Mouse (Mus musculus) adrenal gland (tissue): ENCODE measurements at regions not wholly inside any gene's neighbourhood (a gene's known extent, or its start where the extent isn't known, plus 50 kb on each side); places are given as distances from the start of the nearest gene placed in this dataset.

Source experiments
- intact Hi-C: fragments of 180-260 bp; cut with DNase I; formaldehyde crosslinking; loops from one replicate; pipeline ENCODE4 v1.15.1; 2025

DNA sequence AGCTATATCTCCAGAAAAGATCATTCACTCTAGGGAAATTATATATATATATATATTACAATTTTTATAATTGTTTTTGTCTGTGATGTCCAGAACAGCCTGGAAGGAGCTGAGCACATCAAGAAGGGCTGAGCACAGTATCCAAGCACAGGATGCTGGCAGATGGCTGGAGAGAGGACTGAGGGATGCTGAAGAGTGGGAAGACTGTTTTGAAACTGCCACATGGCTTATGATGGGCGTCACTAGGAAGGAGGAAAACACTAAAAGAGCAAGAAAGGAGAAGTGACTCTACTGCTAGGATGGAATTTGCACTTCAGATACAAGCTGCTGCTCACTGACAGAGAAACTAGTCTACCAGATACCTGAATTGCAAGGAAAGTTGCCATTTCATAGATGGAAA lies 50.4 kb upstream of the Atg10 start:
- intact Hi-C loops = no loop called here

DNA sequence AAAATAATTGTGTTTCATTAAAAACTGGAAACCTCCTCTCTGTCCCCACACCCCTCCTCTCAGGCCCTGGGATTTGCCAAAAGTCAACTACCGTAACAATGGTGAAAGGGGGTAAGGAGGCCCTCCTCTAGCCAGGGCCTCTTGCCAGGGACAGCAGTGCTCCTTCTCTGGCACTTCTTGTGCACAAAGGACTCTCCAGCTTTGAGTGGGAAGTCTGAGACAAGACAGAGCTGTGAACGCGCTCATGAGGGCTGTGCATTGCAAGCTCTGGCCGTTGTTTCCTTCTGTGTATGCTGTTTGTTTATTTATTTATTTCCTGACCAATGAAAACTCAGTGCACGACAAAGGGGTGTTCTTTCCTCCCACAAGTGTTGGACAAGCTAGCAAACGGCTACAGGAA lies 50.8 kb upstream of the Atg10 start:
- intact Hi-C loops = no loop called here

DNA sequence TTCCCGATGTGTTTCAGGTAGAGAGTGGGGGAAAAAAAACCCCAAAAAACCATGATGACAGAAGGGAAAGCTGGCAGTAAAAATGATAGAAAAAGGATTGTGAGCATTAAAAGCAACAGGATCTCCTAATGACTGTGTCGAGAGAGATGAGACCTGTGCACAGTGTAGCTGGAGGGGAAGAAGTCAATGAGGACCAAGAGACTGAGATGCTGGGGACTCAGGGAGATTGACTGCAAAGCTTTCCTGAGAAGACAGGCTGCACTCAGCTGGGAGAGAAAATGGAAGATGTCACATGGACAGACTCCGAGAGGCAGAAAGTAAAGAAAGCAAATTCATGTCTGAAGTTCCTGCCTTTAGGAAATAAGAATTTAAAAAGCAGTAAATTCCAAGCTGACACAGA lies 55.7 kb upstream of the Atg10 start:
- intact Hi-C loops = no loop called here

DNA sequence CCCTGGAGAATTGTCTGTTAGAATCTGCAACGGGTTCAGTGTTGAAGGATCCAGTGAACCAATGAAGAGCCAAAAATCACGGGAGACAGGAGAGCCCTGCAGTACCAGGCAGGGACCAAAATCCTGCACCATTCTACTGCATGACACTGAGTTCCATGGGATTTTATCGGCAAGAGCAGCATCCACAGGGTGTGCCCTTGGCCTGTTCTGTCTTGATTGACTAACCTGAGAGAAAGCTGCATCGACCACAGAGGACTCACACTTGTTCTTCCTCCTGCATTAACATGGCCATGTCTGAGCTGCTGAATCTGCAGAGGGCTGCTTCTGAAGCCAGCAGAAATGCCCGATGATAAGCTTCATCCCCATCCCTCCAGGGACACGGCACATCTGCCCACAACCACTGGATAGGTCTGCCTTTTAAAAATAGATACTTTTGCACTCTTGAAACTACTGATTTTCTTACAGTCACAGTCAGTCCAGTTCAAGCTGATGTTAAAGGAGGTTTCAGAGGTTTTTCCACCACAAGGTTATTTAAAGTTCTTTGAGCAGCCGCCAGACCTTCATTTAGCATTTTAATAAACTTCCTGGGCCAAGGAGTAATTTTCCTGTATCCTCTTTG lies 71.9 kb upstream of the Atg10 start:
- intact Hi-C loops = no loop called here

DNA sequence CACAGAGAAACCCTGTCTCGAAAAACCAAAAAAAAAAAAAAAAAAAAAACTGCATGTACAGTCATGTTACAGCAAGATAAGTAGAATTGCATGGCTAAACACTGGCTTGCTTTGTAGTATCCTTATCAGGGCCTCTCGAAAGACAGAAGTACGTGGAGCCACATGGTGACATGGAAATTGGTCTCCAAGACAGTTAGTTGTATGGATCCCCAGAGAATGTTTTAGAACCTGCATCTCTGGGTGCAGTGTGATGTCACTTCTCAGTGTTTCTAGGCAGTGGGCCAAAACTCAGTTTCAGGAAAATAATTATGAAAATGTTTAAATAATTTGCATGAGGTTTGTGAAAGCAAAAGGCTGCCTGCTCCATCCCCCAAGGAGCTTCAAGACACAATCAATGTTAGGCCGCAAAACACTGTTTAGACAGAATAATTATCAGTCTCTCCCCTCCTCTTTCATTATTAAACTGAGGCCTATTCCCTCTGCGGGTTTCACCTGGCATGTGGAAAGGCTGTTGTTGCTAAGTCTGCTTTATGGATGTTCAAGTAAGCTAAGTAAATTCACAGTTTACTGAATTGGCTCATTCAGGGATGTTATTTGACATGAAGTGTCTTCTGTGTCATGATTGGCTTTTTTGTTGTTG lies 72.9 kb upstream of the Atg10 start:
- intact Hi-C loops = no loop called here

DNA sequence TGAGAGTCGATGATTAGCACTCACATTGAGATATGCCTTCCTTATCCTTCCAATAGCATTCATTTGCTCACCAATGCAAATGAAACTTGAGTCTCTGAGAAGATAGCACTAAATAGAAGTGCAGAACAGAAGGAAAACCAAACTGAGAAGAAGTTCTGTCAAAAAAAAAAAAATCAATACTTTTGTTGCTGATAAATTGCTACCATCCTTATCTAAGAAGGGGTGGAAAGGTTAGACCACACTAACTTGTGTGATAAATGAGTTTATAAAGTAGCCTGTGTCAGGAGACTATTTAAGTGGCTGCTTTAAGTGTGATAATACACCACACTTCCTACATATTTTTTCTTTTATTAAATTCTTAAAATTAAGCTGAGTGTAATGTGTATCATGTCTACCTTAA lies 78.1 kb upstream of the Atg10 start:
- intact Hi-C loops = no loop called here

DNA sequence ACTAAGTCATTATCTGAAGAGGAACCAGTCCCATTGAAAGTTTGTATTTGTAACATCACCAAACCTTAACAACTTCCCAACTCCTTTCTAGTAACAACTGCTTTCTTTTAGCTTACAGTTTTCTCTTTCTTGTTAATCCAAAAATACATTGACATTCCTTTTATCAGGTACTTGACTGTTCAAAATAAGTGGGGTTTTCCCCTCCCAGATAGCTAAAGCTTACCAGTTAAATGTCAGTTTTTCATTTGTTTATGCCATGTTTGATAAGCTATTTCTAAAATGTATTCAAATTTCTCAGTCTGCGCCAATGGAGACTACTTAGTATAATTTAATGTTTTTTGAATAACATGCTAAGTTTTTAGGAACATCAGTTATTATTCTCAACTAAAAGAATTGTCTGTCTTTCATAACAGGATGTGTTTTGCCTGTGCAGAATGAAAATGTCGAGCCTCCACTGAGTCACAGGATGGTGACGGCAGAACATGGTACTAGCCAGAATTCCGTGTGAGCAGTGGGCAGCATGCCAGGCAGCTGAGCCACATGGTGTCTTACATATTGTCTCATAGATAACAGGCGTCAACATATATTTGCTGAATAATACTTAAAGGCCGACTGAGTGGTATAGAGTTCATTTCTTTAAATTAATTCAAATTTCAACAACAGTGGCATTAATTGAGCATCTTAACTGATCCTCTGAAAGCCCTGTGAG lies 82.1 kb upstream of the Atg10 start:
- intact Hi-C loops = no loop called here

DNA sequence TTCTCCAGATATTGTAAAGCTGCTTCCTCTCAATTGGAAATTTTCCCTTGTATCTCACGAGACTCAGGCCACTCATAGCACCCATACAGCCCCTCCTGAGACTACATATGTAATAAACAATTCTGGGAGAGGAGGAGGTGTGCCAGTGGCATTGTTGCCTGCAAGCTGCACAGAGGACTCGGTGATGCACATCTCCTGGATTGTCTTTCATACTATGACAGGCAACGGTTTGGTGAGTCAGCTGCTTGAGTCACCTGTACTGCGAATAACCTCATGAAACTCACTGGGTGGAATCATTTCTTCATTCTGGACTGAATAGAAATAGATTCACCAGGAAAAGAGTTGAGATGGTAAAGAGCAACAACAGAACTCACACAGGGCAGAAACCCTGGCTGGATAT lies 82.8 kb upstream of the Atg10 start:
- intact Hi-C loops = no loop called here

DNA sequence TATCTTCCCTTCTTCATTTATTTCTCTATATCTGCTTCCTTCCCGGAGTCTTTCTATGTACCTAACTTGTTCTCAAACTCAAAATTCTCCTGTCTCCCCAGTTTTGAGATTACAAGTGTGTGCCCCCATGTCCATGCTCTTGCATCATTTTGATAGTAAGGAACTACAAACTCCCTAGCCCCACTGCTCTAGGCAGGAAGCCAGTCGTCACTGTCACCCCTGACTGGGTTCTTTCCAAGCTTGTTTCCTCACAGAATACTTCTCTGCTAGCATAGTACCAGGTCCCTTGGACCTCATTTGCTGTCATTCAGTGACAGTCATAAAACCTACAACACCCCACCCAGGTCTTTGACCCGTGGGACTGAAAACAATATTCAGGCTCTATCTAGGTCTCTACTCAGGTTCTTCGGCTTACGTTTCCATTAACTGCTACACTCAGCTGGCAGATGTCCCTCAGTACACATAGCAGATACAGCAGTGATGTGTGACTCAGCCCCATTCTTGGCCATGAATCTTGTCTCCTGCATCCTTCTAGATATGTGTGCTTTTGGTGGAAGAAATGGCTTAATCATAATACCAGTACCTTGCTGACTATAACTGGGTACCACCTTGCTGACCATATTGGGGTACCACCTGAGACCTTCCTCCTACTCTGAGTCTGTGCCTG lies 89.3 kb upstream of the Atg10 start:
- intact Hi-C loops = no loop called here

DNA sequence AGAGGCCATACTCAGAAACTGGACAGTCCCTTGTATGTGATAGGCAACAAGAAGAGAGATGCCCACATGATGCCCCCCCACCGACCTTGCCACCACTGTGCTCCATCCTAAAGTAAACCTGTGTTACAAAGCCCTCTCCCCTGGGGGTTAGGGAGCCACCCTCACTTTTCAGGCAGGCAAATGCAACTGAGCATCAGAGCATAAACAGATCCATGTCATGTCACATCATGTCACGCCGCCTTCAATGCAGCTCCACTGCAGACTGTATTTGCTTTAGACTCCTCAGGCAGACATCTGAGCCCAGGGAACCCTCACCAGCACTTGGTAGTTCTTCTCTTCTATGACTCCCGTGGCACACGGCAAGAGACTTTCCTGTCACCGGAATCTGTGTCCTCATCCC lies 98.6 kb upstream of the Atg10 start:
- intact Hi-C loops = no loop called here

DNA sequence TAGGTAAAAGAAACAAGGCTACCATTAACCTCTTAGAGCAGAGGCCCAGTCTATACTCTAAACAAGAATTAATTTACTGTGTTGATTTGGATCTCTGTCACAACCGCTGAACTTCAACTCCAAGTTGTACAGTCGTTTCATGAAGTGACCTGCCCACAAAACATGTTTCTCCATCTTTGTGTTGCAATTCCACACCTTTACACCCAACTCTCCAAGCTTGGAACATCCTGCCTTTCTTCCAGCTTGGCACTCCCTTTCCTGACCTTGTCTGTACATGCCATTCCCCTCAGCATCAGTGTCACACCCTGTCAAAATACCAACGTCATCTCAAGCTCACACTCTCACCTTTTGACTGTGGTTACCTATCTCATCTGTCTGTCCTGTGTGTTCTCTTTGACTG lies 103.1 kb upstream of the Atg10 start:
- intact Hi-C loops = no loop called here

DNA sequence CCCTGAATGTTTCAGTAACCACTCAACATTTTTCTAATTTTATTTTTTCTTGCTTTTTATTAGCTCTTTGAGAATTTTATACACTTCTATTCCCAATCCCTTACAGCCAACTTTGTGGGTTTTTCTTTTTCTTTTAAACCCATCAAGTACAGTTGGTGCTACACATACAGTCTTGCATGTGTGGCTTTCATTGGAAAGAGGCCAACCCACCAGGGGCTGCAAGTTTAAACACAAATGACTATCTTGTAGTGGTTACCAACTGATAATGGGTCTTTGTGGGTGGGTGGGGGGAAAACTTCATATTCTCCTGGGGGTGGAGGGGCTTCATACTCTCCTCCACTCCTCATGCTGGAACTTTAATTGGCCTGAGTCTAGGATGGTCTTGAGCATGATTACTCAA lies 110.5 kb upstream of the Atg10 start:
- intact Hi-C loops = no loop called here

DNA sequence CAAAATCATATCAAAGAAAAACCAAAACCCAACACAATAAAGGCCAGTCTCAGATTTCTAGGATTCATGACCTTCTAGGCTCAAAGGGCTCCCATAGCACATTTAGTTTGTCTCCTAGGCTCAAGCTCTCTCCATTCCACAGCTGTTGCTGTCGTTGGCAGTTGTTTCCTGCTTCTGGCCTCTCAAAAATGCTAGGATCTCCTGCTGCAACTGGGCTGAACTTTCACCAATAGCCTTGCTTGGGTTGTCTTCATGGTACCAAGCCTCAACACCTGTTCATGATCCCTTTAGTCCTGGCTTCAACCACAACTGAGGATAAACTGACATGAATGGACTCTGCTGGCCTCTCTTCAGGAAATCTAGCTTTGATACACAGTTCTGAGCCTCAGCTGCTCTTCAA lies 115.9 kb upstream of the Ssbp2 start:
- intact Hi-C loops = no loop called here

DNA sequence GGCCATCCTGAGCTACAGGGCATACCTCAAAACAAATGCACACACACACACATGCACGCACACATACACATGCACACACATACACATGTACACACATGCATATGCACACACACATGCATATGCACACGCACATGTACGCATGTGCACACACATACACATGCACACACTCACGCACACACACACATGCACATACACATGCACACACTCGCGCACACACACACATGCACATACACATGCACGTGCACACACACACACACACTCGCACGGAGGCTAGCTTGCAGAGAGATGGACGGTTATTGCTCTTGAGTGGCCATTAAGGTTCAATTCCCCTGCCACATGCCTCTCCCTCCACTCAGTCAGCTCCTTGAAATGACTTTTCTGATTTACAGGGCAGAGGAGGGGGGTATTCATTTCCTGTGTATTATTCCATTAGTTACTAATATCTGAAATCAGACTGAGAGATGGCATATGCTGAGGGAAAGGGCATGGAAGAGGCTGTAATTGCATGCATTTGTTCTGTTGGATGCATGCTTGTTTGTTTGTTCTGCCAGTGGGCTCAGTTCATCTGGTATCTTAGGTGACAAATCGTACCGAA lies 111.5 kb upstream of the Ssbp2 start:
- intact Hi-C loops = no loop called here

DNA sequence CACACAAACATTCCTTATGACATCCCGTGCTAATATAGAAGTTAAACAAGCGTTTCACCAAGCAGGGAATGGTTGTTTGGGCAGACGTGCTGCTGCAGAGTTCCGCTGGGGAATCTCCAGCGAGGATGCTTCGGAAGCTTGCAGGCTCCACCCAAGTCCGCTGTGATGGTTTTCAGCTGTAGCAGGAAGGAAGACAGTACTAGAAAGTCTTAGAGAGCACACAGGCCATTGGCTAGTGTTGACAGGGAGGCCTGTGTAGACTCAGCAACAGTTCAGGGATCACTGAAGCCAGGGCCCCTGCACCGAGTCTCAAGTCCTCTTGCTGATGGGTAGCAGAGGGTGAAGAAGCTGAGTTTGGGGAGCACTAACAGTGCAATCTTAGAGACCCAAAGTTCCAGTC lies 107.8 kb upstream of the Ssbp2 start:
- intact Hi-C loops = no loop called here

DNA sequence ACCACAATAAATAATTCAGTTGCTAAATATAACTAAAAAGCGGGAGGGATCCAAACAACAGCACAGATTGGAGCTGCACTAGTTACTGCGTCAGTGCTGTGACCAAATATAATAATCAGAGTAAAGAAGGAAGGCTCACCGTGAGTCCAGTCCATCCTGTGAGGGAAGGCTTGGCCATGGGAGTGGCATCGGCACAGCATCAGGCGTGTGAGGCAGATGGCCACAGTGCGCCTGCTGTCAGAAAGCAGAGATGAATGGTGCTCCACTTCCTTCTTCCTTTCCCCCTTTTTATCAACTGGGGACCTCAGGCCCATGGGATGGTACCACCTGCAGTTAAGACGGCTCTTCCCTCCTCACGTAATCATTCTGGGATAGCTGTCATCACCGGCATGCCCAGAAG lies 103.6 kb upstream of the Ssbp2 start:
- intact Hi-C loops = no loop called here

DNA sequence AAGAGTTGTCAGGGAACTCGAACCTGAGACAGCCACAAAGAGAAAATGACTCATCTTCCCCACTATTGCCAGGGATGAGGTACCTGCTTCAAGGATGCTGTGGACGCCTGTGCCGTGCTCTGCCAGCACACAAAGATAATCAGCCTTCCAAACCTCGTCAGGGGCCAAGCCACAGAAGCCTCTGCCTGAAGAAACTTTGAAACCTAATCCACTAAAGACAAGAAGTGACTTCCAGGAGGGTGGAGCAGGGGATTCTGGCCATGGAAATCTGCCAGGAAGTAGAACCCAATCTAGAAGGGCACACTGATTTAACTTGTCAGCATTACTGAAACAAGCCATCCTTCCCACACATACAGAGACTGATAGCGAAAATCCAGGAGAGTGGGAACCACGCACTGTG lies 100.0 kb upstream of the Ssbp2 start:
- intact Hi-C loops = loop anchor here (10.0 kb wide), 1 partner anchor 275 kb away; no protein-coding TSS in a partner anchor

DNA sequence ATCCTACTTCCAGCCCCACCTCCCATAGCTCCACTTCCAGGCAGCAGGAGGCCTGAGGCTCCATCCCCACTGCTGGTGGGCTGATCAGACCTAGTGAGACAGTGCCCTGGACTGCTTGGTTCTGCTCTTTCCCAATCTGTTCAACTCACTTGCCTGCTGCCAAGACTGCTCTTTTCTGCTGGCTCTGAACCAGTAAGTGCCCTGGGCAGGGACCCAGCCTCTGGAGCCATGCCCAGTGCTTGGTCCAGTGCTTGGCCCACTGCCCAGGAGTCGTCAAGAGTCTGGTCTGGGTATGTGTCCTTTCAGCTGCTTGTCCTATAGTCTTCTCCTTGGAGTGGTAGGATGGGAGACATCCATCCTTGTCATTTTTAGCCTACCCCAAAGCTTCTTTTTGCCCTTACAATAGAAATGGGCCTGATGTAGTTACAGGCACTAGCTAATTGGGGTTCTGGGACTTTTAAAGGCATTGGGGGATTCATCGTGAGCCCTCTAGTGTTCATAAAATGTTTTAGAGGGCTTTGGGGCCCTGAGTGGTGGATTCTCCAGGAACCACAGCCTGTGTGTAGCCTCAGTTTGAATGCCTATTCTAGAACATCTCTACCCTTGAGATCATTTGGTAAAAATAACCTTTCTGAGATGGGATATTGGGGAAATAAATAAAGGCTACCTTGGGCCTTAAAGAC lies 94.7 kb upstream of the Ssbp2 start:
- intact Hi-C loops = loop anchor here (10.0 kb wide), 1 partner anchor 269 kb away; no protein-coding TSS in a partner anchor

DNA sequence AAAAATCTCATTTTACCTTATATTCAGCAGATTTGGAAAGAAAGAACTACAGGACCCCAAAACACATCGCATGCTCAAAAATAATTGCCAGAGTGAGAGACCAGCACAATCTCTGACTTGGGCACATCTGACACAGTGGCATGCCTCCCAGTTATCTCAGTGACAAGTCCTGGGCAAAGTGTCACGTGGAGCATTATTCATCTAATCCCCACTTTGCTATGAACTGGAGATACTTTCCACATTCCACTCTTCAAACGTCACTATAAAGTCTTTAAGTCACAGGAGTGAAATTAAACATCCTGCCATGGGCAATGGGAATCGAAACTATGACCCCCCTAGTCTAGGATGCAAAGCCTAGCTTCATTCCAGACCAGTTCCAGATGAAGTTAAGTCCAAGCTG lies 93.5 kb upstream of the Ssbp2 start:
- intact Hi-C loops = loop anchor here (10.0 kb wide), 1 partner anchor 268 kb away; no protein-coding TSS in a partner anchor

DNA sequence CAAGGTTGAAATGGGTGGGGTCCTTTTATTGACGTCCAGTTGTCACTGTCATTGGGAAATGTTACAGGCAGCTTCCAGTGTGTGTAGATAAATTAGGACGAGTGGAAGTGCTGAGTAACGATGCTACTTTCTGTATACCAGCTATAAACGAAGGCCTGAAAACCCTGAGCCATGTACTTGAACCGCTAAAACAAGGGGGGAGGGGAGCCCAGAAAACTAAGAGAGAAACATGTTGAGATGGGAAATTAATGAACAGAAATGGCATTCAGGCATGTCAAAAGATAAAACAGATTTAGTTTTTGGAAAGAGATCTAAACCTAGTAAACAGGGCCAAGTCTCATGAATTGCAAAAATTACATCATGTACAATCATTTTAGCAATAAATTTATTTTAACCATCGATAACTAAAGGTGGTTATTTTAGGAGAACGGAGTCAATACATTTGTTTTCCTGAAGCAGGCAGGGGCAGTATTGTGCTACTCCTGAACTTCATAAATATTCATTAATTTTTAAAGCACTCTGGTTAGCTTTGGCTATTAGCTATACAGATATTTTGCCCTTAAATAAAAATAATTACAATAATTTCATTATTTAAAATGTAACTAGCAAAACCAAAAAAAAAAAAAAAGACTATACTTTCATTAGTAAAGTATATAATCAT lies 92.1 kb upstream of the Ssbp2 start:
- intact Hi-C loops = loop anchor here (10.0 kb wide), 1 partner anchor 267 kb away; no protein-coding TSS in a partner anchor

DNA sequence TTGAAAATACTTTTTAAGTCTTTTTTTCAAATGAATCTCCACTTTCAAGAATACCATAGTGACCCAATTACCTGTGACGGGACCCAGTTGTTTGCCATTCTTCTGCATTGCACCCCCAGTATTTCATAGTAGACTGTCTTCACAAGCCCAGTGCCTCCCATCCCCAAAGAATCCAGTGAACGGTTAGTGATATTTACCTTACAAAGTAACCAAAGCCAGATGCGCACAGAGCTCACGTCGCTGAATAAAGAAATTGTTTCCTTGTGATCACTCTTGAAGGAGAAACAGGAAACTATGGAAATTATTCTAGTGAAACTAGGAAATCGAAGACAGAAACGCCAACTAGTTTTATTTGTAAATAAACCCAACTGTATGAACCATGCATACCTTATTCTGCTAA lies 91.4 kb upstream of the Ssbp2 start:
- intact Hi-C loops = loop anchor here (10.0 kb wide), 1 partner anchor 266 kb away; no protein-coding TSS in a partner anchor
